Mouse (Mus musculus): ENCODE data around the gene Nudt1.

The Nudt1 gene

DNA sequence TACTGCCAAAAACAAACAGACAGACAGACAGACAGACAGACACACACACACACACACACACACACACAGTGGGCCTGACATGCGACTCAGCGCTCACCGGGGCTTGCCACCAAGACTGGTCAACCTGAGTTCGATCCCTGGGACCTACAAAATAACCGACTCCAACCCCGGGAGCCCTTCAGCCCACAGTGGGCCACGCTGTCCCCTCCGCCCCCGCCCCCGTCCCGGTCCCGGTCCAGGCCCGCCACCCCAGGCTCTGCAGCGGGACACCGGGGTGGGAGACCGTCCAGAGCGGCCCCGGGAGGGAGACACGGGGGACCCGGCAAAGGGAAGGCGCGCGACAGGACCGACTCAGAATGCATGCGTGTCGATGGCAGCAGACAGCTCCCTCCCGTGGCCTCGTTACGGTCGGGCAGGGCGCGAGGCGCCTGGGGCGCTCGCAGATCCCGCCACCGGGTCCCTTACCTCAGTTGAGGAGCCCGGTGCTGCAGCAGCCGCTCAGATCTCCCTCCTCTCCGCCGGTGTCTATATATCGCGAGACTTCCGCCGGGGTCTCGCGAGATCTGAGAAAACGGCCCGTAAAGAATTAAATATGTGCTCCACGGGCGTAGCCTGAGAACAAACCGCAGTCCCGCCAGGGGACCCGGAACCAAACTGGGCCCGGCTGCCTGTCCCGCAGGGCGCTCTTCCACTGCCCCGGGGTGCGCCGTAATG is at the start of gene Nudt1, which contains the start of gene Mad1l1:
Nudt1 (plus strand) TSS at position 615 of the 714 bp plus-strand sequence.
Mad1l1 (minus strand) TSS at position 511 of the 714 bp plus-strand sequence.
- peak; percentile 88 to 89 for DNase-seq (ENCODE audit: low spot score in 2 of 2)

- no peak for DNase-seq (ENCODE audit: low spot score in 2 of 2)
Observed at GRCm38 (mm10) chr5:140276779-140277178, 44.7 kb upstream of the Nudt1 start.

GRCm38 (mm10) chr5:140280205-140280604 is 41.3 kb upstream of the Nudt1 start:
- no peak for DNase-seq (ENCODE audit: low spot score in 2 of 2)

DNA sequence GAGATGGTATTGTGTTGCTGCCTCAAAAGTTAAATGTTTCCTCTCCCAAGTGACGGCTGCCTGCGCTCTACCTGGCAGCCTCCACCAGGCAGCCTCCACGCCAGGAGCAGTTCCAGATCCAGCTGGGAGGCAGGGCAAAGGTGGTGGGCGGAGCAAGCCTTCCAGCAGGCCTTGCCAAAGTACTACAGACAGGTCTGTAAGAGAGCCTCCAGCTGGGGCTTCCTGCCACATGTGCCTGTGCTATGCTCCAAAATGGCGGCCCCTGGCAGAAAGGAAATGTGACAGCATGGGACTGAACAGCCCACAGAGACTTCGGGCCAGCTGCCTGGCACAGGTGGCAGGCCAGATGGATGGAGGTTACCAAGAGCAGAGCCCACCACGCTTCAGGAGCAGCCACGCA is 39.1 kb upstream of the Nudt1 start:
- DNase-seq (ENCODE audit: low spot score in 2 of 2) = no peak

DNA sequence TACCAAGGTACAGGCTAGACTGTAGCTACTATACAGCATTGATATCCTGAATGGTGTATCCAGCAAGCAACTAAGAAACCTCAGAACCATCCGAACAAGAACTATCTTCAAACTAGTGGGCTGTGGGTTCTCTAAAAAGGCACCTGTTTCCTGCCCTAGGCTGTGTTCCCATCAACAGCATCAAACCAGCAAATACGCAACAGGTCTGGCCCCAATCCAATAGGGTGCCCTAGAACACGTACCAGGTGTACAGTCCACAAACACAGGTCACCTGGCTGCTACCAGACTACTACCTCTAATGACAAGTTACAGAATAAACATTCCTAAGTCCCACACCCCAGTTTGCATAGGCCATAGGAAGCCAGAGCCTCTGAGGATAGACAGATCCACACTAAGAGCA is 38.6 kb upstream of the Nudt1 start:
- no peak for DNase-seq (ENCODE audit: low spot score in 2 of 2)

- no peak for DNase-seq (ENCODE audit: low spot score in 2 of 2)
Observed at GRCm38 (mm10) chr5:140284011-140284410, 37.4 kb upstream of the Nudt1 start.

DNA sequence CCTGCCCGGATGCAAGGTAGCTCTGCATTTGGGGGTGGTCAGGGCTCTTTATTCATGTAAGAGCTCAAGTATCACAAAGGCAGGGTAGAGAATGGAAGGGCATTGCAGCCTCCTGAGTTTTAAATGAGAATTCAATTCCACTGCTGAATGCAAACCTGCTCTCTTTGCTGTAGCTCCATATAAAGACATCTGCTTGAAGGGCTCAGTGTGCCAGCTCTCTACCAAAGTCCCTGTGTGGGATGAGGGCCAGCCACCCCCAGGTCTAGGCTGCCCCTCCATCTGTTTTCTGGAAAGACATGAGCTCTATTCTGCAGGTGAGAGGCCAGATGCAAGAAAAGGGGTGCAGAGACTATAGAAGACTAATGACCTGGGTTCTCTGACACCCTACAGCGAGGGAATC is 36.7 kb upstream of the Nudt1 start:
- no peak for DNase-seq (ENCODE audit: low spot score in 2 of 2)

GRCm38 (mm10) chr5:140288287-140288686 is 33.2 kb upstream of the Nudt1 start:
- DNase-seq (ENCODE audit: low spot score in 2 of 2) = no peak

GRCm38 (mm10) chr5:140289161-140289560 is 32.3 kb upstream of the Nudt1 start:
- DNase-seq (ENCODE audit: low spot score in 2 of 2) = no peak

DNA sequence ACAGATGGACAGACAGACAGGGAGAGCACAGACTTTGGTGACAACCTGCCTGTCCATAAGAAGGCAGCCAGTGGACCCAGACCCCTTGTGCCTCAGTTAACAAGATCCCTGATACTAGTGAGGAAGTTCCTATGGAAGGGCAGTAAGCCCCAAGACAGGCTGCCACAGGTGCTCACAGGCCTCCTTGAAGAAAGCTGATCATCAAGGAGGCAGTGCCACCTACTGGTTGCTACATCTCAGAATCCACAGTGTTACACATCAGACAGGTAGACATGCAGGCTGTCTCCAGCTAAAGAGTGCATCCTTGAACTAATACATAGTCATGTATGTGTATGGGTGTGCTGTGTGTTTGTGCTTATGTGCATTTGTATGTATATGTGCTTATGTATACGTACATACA is 29.3 kb upstream of the Nudt1 start:
- peak; percentile 12 to 47 for DNase-seq (ENCODE audit: low spot score in 2 of 2)

DNA sequence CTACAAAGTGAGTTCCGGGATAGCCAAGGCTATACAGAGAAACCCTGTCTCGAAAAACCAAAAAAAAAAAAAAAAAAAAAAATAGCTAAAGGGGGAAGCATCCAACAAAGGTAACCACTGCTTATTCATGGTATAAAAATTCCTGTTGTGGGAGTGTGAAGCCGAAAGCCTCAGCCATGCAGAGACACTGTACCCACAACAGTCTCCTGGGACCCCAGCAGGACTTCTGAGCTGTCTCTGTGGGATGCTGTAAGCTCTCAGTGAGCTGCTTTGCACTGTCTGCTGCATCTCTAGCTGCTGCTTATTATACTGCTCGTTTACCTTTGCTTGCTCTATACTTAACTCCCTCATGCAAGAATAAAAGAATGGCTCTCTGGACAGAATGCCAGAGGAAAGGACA is 23.2 kb upstream of the Nudt1 start:
- no peak for DNase-seq (ENCODE audit: low spot score in 2 of 2)

GRCm38 (mm10) chr5:140306016-140306415 is 15.4 kb upstream of the Nudt1 start:
- DNase-seq (ENCODE audit: low spot score in 2 of 2) = no peak

GRCm38 (mm10) chr5:140307602-140308001 is 13.9 kb upstream of the Nudt1 start:
- no peak for DNase-seq (ENCODE audit: low spot score in 2 of 2)

DNA sequence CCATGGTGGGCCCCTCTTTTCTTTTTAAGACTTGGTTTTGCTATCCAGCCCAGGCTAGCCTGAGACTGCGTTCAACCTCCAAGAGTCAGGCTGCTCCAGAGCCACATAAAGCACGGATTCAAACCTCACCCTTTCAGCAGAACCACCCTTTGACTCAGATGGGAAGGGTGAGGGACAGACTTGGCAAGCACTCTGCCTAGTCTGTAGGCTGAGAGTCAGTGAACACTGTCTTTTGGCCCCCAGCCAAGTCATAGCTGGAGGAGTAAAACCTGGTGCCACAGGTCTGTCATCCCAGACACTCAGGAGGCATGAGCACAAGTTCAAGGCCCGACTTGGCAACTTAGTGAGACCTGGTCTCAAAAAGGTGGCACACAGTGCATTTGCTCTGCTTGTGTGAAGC is 4.7 kb upstream of the Nudt1 start:
- no peak for DNase-seq (ENCODE audit: low spot score in 2 of 2)

DNA sequence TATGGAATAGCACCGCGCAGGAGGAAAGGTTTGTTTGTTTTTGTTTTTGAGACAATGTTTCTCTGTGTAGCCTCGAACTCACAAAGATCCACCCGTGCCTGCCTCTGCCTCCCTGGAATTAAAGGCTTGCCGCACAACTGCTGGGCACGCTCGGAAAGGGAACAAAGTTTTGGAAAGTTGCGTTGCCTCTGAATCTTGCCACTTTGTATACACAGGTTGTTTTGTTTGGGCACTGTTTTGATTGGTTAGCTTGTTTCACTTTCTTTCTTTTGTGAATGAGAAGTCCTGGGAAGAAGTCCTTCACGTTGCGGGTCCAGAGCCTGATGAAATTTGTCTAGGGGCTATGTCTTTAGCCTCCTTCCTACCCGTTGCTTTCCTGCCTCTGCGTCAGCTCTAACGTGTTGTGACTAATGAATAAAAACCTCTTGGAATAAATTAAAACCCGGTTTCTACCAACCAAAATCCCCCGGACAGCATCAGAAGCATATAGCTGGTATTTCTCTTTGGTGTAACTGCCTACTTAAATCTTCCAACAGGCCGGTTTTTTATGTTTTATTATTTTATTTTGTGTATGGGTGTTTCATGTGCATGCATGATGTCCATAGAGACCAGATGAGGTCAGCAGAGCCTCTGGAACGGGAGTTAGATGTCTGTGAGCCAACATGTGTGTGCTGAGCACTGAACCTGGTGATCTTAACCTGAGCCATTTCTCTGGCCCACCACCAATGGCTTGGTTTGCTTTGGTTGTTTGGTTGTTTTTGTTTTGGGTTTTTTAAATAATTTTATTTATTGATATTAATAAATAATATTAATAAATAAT is 510 bp downstream of the Nudt1 start:
- no peak for DNase-seq (ENCODE audit: low spot score in 2 of 2)

DNA sequence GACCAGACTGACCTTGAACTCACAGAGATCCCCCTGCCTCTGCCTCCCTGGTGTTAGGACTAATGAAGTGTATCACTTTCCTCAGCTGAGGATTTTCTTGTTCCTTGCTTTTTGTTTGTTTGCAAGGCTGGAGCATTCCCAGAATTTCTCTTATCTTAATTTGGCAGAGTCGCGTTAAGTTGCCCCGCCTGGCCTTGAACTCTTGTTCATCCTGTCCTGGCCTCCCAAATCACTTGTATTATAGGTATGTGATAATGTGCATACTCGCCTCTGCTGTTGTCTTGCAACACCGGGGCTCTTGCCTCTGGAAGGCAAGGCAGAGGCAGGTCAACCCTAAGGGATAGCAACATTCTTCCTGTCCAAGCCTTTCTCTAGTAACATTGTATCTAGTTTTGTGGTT is 2.6 kb downstream of the Nudt1 start:
- DNase-seq (ENCODE audit: low spot score in 2 of 2) = no peak

DNA sequence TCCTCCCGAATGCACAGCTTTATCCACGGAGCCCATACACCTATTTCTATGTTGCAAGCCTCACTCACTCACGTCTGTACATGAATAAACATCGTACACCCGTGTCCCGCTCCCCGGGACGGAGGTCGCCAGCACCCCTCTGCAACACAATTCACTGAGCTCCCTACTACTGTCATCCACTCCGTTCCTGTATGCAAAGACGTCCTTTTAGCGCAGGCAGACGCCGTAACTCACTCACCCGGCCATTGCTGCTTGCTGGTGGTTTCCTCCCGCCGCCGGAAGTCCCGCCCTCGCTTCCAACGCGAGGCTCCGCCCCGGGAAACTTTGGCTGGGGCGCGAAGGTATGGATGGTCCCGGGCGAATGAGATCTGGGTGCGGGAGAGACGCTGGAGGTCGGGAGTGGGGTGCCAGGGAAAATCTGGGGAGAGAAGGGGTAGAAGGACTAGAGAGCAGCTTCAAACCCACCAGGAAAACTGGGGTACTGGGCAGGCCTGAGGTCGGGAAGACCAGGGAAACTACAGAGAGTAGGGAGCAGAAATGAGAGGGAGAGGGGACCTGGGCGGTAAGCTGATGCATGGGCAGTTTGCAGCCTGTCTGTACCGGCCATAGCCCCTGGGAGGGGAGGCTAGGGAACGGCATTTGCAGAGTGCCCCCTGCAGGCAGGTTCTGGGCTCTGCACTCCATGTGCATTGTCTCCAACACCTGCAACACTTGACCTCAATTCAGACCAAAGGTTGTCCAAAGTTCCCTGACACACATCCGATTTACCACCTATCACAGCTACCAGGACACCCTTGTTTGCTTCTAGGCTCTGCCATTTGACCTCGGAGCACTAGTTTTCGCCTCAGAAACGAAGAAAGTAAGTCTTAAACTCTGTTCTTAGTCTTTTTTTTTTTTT is 10.4 kb downstream of the Nudt1 start, which contains the start of gene Mrm2:
Mrm2 (minus strand) TSS at position 284 of the 898 bp plus-strand sequence.
- DNase-seq (ENCODE audit: low spot score in 2 of 2) = peak; percentile 73 to 81

GRCm38 (mm10) chr5:140332519-140332918 is 11.1 kb downstream of the Nudt1 start:
- DNase-seq (ENCODE audit: low spot score in 2 of 2) = no peak

GRCm38 (mm10) chr5:140333631-140334030 is 12.2 kb downstream of the Nudt1 start:
- no peak for DNase-seq (ENCODE audit: low spot score in 2 of 2)

- DNase-seq (ENCODE audit: low spot score in 2 of 2) = peak in 1 of 2 experiments; percentile 15
Observed at GRCm38 (mm10) chr5:140336680-140337079, 15.2 kb downstream of the Nudt1 start.

- no peak for DNase-seq (ENCODE audit: low spot score in 2 of 2)
Observed at GRCm38 (mm10) chr5:140338779-140339178, 17.3 kb downstream of the Nudt1 start.

GRCm38 (mm10) chr5:140339836-140340235 is 18.4 kb downstream of the Nudt1 start:
- DNase-seq (ENCODE audit: low spot score in 2 of 2) = no peak
